Mouse (Mus musculus) kidney, postnatal 4 days (tissue): ENCODE data around the gene Paqr7.

Experiments
- DNase-seq, 2 experiments: peaks; one replicate each; pipeline ENCODE4 v3.0.0; 2021; ENCODE audit warnings: mixed read lengths in 2 of 2

Paqr7 gene

GRCm38 (mm10) chr4:134503686-134504357 is 7.3 kb downstream of the Paqr7 start:
- no peak for DNase-seq

DNA sequence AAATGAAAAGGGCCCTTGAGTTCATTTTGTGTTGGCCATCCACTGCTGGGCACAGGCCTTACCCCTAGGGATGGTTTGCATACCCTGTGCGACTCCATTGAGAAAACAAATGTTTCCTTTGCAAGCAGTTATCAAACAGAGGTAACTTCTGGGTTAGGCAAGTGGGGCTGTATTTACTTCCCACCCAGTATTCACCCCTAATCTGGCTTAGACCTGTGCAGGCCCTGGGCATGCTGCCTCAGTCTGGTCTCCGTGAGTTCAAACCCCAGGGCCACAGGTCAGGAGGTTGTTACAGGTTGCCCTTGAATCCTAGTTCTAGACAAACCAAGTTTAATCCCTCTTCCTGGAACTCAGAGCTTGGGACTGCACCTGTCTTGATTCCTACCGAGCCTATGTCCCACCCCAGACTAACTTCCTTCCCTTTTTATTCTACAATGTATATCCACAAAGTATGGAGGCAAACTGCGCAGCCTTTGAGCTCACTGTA is 8.8 kb downstream of the Paqr7 start:
- no peak for DNase-seq

DNA sequence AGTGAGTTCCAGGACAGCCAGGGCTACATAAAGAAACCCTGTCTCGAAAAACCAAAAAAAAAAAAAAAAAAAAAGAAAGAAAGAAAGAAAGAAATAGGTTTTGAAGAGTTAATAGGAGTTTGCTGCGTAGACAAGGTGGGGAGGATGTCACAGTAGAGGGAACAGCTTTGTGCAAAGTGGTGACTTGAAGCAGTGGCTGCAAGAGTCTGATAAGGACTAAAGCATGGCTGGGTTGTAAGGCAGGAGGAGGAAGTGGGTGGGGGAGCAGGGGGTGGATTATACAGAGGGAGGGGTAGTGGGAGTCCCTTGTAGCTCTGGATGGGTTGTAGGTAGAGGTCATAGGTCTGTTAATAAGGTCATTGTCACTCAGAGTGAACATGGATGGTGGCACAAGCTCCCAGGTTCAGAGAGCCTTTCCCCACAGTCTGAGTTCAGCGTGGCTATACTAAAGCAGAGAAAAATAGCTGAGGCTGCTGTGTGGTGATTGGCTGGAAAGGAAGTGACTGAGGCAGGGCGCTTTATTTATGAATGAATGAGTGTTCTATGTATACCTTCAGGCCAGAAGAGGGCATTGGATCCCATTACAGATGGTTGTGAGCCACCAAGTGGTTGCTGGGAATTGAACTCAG is 9.6 kb downstream of the Paqr7 start:
- no peak for DNase-seq

GRCm38 (mm10) chr4:134506713-134507112 is 10.2 kb downstream of the Paqr7 start:
- no peak for DNase-seq

GRCm38 (mm10) chr4:134510396-134510795 is 13.9 kb downstream of the Paqr7 start:
- DNase-seq, result no peak

- DNase-seq, result peak; percentile 98
These were observed 14.4 kb downstream of the Paqr7 start, which contains the start of gene Aunip for GRCm38 (mm10) chr4:134510845-134511411. TSS of gene Aunip (plus strand) at chr4:134510999.

GRCm38 (mm10) chr4:134511730-134512129 is 15.2 kb downstream of the Paqr7 start:
- DNase-seq, result no peak

GRCm38 (mm10) chr4:134512798-134513197 is 16.3 kb downstream of the Paqr7 start:
- DNase-seq, result peak; percentile 88 to 92

GRCm38 (mm10) chr4:134514309-134514930 is 17.9 kb downstream of the Paqr7 start:
- no peak for DNase-seq

DNA sequence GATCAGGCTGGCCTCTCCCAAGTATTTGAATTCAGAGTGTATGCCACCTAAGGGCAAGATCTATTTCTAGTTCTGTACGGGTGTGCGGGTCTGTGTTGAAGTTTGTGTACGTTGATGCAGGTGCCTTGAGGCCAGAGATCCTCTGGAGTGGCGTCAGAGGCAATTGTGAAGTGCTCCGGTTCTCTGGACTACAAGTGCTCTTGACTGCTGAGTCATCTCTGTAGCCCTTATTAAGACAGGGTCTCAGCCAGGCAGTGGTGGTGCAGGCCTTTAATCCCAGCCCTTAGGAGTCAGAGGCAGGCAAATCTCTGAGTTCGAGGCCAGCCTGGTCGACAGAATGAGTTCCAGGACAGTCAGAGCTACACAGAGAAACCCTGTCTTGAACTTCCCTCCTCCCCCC is 19.1 kb downstream of the Paqr7 start:
- DNase-seq, result no peak

DNA sequence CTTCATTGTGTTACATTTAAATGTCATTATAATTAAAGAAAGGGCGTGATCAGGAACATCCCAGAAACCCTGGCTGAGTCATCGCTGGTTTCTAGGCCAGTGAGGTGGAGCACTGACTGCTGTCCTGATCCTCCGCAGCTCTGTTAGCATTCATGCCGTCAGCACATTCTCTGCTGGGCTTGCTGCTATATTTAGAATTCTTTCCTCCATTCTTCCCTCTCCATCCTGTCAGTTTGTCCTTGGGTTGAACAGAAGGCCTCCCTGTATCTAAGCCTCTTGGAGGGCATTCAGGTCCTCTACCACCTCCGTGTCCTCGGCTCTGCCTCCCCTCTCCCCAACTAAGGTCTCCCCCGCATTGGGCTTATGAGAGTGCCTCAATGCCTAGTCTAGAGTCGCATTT is 20.5 kb downstream of the Paqr7 start:
- DNase-seq, result peak in 1 of 2 experiments; percentile 35

DNA sequence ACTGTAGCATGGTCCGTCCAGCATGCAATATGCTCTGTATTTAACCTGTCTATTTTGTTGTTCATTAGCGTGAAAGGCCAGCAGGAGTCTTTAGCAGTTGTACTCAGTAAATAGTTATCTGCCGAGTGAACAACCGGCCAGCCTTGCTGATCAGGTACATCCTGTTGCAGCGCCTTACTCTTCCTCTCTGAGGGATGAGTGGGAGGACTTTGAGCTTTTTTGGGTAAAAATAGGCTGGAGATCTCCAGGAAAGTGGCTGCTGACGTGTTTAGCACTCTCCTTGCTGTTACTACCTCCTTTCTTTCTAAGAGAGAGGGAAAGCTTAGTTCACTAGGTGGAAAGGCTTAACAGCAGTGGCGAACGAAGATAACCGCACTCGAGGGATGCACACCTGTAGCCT is 21.2 kb downstream of the Paqr7 start:
- DNase-seq, result no peak

DNA sequence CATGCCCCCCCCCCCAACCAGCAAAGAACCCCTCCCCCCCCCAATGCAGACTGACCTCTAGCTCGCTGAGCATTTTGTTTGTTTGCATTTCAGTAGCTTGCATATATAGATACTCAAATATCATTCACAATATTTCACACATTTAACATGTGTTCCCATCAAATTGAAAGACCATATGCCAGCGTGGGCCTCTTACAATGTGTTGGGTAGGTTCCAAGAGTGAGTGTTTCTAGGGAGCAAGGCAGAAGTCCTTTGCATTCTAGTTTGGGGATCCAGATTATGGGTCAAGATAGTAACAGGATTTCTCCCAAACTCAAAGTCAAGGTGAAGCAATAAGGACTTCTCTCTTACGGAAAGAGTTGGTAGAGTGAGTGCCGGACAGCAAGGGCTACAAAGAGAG is 22.0 kb downstream of the Paqr7 start:
- DNase-seq, result no peak

DNA sequence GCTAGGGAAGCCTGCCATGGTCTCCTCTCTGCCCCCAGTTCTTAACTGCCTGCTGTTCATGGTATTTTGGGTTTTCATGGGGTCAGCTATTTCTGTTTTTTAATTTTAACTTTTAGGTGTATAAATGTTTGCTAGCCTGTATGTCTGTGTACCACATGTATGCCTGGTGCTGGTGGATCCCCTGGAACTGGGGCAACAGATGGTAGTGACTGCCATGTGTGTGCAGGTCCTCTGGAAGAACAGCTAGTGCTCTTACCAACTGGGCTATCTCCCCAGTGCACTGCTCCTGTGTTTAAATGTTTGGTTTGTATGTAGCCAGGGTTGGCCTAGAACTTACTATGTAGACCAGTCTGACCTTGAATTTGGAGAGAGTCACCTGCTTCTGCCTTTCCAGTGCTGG is 22.8 kb downstream of the Paqr7 start:
- DNase-seq, result no peak

- no peak for DNase-seq
These were observed 26.9 kb downstream of the Paqr7 start for GRCm38 (mm10) chr4:134523447-134523846.

DNA sequence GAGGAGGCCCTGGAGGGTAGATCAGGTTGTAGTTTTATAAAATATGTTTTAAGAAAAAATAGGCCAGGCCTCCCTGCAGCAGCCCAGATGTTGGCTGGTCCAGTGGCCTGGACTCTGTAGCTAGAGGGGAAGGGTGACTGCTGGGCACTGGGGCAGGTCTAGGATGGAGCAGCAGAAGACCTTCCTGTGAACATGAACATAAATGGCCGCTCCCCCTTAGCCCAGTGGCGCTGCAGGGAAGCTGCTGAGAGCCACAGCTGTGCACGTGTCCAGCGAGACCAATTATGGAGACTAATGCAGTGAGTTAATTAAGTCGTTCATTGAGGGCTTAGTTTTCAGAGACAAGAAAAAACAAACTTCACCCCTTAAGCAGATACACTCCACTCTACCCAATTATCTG is 29.3 kb downstream of the Paqr7 start:
- no peak for DNase-seq

DNA sequence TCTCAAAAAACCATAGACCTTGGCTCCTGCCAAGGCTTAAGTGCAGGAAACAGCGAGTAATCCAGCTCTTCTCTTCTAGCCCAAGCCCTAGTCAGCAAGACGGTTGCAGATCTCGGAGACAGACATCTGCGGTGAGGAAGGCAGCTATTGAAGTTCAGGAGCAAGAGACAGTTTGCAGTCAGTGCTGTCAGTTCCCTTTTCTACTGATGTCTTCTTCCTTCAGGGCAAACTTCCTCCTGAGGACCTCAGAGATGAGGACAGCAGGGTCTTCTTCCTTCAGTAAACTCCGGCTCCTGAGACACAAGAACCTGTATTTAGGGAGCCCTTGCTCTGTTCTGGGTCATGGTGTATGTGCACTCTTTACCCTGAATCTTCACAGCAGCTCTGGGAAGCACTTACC is 29.7 kb downstream of the Paqr7 start:
- no peak for DNase-seq

DNA sequence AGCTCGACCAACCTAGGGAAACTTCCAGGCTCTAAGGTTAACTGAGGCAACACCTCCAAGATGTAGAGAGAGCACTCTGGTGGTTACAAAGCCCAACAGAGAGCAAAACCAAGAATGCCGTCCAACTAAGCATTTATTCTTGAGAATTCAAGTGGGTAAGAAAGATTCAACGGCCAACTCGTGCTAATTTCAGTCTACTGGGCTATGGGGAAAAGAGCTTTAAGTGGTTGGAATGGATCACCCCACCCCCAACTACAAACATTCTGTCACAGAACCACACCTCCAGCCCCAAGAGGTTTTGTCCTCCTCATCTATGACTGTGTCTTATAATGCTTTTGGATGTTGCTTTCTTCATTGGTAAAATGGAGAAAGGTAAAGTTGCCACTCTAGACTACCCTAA is 36.4 kb downstream of the Paqr7 start:
- DNase-seq, result no peak

GRCm38 (mm10) chr4:134533421-134533820 is 36.9 kb downstream of the Paqr7 start:
- DNase-seq, result no peak

DNA sequence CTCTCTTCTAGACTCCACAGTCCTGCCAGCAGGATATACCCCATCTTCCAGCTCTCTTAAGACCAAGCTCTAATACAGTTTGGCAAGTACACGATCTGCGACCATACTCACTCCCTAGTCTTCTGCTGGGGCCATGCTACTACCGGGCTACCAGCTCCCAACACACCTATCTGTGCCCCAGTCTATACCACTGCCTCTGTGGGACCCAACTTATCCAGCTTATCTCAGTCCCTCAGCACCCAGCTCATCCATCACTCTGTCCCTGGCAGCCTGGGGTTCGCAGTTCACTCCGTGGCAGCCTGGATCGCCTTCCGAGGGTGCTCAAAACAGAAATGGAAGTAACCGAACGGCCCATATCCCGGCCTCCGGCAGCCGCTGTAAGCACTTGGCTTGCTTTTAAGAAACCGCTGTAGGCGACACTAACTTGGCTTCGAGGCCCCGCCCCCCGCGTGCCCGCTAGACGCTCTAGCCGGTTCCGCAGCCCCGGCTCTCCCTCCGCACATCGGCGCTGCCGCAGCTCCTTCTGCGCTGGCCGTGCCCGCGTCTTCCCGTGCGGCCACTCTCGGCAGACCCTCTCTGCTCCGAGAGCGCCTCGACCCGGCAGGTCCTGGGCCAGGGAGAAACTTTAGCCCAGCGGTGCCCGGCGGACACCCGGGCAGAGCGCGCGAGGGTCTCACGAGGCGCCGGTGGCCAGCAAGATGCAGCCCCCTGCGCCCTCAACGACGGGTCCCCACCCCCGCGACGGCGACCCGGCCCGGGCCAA is 37.8 kb downstream of the Paqr7 start:
- peak; percentile 82 to 88 for DNase-seq

DNA sequence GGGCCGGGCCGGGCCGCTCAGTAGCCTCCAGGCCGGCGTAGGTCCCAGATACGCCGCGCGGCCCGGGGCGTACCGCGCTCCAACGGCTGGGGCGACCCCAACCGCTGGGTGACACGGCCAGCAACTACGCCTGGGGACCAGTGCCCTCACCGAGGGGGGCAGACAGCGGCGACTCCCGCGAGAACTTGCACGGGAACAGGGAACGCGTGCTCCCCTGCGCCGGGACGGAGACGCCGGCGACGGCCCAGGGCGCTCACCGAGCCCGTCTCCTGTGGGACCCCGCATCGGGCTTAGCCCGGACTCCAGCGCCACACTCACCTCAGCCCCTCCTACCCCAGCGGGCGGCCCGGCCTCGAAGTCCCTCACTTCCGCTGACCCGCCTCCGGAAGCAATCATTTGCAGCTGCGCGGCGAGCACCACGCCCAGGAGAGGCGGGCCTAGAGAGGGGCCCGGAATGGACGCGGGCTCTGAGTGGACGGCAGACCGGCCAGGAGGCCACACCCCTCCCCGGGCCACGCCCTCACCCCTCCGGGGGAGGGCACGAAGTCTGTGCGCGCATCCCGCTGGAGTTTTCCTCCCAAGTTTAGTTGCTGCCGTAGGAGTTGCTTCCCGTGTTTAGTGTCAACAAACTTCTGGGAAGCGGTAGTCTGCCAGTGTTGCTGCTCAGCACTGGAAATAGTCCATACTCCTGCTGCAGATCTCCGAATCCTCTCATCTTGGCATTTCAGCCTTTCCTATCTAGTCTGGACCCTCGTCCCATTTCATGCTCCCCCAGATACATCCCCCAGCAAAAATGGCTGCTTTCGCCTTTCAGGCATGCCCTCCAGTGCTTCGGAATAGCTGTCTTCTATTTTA is 38.7 kb downstream of the Paqr7 start, which contains the start of gene Mtfr1l:
TSS of gene Mtfr1l (minus strand) at position 456 of the 855 bp plus-strand sequence.
- peak; percentile 97 to 99 for DNase-seq

- no peak for DNase-seq
These were observed 39.3 kb downstream of the Paqr7 start for GRCm38 (mm10) chr4:134535787-134536151.
